Mouse (Mus musculus): ENCODE data around the gene Rad51c.
"Not testable (repeated sequence)": the region's sequence is repeated elsewhere in the genome, so short reads cannot be mapped to it uniquely, and the experiment has no call there.

The Rad51c gene

GRCm38 (mm10) chr11:87404876-87405275, at the start of gene Rad51c, which contains the start of gene Tex14:
Gene Rad51c (minus strand): TSS chr11:87404954.
Gene Tex14 (plus strand): TSS chr11:87405065.
- DNase-seq: no peak

DNA sequence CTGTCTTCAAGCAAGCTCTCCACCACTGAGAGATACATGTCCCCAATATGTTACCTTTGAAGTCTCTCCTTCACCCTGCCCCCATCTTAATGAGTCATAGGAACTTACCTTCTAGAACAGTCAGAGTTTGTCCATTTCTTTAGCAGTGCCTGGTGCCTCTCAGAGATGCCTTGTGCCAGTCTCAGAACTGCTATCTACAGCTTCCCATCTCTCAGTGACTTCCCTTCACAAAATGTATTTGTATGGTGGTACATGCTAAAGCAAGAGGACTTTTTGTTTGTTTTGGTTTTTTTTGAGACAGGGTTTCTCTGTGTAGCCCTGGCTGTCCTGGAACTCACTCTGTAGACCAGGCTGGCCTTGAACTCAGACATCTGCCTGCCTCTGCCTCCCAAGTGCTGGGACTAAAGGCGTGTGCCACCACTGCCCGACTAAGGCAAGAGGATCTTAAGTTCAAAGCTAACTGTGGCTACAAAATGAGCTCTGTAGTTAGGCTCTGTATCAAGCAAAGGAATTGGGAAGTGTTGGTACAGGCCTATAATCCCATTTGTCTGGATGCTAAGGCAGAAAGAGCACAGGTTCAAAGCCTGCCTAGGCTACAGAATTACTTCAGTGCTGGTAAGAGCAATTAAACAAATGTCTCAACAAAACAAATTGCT, 49.4 kb upstream of the Rad51c start:
- DNase-seq: no peak

DNA sequence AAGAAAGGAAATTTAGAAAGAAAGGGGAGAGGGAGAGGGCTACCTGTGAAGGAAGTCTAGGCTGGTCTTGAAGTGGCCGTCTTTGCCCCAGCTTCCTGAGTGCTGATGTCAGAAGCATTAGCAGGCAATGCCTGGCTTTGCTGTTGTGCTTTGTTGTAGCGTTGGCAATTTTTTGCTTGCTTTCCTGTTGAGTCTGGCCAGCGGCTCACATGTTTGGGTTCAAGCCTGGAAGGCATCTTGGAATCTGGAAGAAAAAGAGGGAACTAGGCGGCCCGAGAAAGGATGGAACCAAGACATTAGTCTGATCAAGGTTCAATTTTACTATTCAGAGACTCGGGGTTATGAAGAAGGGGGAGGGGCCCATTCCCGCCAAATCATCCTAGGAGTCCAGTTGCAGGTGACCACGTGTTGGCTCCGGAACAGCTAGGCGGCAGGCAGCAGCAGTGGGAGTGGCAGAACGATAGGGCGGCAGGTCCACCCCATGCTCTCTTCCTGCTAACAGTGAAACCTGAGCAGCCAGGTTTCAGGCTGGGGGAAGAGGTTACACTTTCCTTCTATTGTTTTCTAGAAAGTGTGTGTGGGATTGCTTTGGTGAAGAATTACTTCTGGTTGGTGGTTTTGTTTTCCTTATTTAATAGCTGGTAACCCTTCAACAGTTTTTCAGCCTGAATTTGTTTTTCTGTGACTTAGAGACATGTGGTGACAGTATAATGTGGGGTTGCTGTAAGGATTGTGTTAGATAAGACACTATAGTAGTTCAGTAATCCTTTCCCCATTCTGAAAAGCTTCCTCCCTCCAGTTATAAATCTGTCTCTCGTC, 48.7 kb upstream of the Rad51c start:
- peak; percentile 62 to 66 for DNase-seq

DNA sequence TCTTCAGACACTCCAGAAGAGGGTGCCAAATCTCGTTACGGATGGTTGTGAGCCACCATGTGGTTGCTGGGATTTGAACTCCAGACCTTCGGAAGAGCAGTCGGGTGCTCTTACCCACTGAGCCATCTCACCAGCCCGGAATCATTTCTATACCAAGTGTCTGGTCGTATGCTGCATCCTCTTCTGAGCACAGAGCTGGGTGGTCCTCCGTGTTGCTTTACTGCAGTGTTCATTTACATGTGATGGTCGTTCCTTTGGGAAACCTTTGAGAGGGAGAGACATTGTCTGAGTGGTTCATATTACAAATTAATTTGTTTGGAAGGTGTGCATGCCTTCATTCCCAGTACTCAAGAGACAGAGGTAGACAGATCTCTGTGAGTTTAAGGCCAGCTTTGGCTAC, 48.0 kb upstream of the Rad51c start:
- not testable (repeated sequence) for DNase-seq

GRCm38 (mm10) chr11:87449847-87450246, 45.1 kb upstream of the Rad51c start:
- DNase-seq: not testable (repeated sequence)

DNA sequence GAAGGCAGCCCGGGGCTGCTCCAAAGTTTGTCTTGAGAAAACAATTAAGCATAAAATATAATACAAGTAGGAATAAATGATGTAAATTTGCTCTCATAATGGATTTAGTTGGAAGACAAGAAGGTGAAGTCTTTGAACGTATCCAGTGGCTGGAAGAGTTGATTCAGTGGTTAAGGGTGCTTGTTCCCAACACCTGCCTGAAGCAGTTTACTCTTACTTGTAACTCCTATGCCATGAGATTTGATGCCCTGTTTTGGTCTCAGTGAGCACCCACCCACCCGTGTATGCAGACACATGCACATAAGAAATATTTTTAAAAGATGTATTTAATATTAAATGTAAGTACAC, 44.4 kb upstream of the Rad51c start:
- no peak for DNase-seq

GRCm38 (mm10) chr11:87448476-87449199, 43.9 kb upstream of the Rad51c start:
- peak; percentile 38 to 54 for DNase-seq

DNA sequence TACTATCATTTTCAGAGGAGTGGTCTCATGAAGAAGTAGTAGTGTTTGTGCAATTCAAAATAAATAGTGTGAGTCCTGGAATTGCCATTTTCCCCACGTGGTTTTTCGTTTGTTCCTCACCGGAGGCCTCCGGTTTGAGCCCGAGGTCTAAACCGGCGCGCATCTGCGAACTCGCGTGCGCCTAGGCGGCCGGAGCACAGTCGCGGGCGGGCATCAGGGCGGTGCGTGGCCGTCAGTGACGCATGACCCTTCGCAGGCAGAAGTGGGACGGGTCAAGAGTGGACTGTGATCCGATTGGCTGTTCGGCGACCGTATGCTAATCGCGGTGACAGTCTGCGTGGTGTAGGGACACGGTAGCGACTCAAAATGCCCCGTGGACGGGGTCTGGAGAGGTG, 43.3 kb upstream of the Rad51c start:
- peak; percentile 98 for DNase-seq

GRCm38 (mm10) chr11:87447429-87447828, 42.7 kb upstream of the Rad51c start:
- DNase-seq: no peak

- DNase-seq: no peak
Measured at GRCm38 (mm10) chr11:87446159-87446558, 41.4 kb upstream of the Rad51c start.

- DNase-seq: not testable (repeated sequence)
Measured at GRCm38 (mm10) chr11:87445593-87445992, 40.8 kb upstream of the Rad51c start.

- DNase-seq: no peak
Measured at GRCm38 (mm10) chr11:87444735-87445428, 40.1 kb upstream of the Rad51c start.

DNA sequence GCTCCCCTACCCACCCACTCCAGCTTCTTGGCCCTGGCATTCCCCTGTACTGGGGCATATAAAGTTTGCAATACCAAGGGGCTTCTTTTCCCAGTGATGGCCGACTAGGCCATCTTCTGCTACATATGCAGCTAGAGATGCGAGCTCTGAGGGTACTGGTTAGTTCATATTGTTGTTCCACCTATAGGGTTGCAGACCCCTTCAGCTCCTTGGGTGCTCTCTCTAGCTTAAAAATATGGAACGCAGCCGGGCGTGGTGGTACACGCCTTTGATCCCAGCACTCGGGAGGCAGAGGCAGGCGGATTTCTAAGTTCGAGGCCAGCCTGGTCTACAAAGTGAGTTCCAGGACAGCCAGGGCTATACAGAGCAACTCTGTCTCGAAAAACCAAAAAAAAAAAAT, 39.3 kb upstream of the Rad51c start:
- not testable (repeated sequence) for DNase-seq

- peak; percentile 73 to 79 for DNase-seq
Measured at GRCm38 (mm10) chr11:87443373-87443883, 38.7 kb upstream of the Rad51c start.

DNA sequence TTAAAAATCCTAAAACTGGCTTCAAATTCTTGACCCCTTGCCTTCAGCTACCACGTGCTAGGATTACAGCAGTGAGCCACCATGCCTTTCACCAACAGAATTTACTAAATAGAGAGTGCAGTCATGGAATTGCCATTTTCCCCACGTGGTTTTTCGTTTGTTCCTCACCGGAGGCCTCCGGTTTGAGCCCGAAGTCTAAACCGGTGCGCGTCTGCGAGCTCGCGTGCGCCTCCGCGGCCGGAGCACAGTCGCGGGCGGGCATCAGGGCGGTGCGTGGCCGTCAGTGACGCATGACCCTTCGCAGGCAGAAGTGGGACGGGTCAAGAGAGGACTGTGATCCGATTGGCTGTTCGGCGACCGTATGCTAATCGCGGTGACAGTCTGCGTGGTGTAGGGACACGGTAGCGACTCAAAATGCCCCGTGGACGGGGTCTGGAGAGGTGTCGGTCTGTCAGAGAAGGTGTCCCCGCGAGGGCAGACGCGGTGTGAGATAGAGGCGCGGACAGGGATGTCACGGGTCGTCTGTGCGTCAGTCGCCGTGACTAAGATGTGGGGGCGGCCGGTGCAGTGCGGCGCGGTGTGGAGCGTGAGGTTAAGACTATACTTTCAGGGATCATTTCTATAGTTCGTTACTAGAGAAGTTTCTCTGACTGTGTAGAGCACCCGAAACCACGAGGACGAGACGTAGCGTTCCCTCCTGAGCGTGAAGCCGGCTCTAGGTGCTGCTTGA, 38.1 kb upstream of the Rad51c start:
- peak; percentile 89 for DNase-seq

- peak in 1 of 2 experiments; percentile 47 for DNase-seq
Measured at GRCm38 (mm10) chr11:87439796-87440420, 35.2 kb upstream of the Rad51c start.

DNA sequence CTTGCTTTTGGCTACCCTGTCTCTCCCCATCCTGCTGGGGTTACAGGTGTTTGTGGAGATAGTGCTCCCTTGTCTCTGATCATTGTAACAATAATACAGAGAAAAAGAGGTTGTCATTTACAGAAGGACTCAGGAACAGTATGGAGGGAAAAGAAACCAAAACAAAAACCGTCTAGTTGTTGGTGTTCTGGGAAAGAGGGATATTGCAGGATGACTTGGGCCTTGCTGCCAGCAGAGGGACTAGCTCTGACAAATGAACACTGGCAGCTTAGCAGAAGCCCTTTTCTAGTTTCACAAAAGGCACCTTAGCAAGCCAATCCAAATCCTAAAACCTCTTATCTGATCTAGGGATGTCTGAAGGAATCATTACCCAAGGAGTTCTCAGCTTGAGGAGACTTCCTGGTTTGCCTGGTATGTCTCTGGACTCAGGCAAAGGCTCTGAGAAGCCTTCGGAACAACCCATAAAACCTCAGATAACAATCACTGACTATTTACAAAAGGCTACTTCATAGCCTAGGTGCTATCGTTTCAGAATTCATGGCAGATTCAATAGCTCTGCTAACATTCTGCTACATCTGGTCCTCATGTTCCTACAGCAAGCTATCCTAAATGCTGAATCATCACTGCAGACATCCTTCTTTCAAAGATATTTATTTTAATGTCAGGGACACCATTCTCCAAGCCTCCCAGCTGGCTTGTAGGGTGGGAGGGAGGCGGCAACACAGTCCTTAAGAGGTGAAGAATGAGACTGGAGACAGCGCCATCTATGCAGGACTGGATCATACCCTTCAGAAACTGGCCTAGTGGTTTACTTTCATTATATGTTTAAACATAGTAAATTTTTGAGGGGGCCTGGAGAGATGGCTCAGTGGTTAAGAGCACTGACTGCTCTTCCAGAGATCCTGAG, 31.8 kb upstream of the Rad51c start:
- DNase-seq: no peak

DNA sequence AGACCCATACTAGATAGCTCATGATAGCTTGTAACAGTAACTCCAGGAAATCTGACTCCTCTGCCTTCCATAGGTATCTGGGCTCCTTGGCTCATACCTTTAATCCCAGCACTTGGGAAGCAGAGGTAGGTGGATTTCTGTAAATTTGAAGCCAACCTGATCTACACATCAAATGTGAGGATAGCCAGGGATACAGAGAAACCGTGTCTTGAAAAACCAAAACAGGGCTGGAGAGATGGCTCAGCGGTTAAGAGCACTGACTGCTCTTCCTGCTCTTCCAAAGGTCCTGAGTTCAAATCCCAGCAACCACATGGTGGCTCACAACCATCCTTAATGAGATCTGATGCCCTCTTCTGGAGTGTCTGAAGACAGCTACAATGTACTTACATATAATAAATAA, 30.4 kb upstream of the Rad51c start:
- DNase-seq: not testable (repeated sequence)

GRCm38 (mm10) chr11:87432933-87433669, 28.3 kb upstream of the Rad51c start:
- no peak for DNase-seq

DNA sequence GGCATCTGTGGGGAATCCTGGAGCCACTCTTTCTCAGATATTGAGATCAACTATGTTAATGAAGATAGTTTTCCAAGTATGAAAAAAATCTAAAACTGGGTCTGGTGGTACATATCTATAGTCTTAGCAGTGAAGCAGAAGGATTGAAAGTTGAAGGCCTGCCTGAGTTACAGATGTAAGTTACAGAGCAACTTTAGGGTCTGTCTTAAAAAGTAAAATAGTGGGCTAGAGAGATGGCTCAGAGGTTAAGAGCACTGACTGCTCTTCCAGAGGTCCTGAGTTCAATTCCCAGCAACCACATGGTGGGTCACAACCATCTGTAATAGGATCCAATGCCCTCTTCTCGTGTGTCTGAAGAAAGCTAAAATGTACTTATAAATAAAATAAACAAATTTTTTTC, 27.7 kb upstream of the Rad51c start:
- DNase-seq: no peak
